Mouse (Mus musculus): ENCODE measurements around the gene Hnrnpf.

DNA sequence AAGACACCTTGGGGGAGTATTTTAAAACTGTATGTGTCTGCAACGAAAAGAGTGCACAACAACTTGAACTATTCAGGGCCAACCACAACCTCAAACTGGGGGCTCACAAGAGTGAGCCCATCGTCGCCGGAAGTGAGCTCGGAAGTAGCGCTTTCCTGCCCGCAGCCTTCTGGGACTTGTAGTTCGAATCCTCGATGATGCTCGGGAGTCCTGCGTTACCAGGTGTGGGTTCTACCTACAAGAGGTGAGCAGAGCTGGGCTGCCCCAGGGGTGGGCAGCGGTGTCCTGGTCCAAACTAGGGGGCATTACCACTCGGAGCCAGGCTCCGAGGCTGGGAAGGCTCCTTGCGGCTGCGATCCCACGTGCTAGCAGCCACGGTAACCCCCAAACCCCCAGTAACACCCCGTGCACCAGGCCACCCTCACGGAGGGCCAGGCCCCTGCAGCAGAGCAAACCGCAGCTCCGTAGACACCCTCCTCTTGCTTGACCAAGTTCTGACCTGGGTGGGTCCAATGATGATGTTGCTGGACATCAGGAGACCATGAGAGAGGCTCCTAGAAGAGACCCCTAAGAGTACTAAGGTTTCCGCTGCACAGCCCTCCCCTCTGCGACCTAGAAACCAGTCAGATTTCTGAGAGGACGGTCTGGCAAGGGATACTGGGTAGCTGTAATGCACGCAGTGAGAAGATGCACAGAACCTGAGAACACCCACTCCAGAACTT, 37.1 kb upstream of the Hnrnpf start:
- TF ChIP-seq CTCF (IDR thresholded peaks at IDR 0.05; ENCODE audit: low read depth), result no peak
- TF ChIP-seq EP300 (optimal IDR thresholded peaks at IDR 0.05), result no peak
